Mouse (Mus musculus) bone marrow macrophage, adult 2 months (primary cell): ENCODE measurements around the gene Col26a1. TPM values are rescaled to one million over a fixed set of nuclear protein-coding genes. Genes with fewer than 3 reads are reported as not detected.

ENCODE experiments used
- H3K27ac ChIP-seq: 2 replicates; pipeline ENCODE4 v1.5.1; 2012; ENCODE audit warnings: low read depth, low read length; ENCODE audit not compliant: insufficient read depth
- H3K4me1 ChIP-seq: 2 replicates; pipeline ENCODE4 v1.6.1; 2012; ENCODE audit warnings: low read length; ENCODE audit not compliant: control insufficient read depth, insufficient read depth
- H3K4me3 ChIP-seq: 2 replicates; pipeline ENCODE4 v1.5.1; 2012; ENCODE audit warnings: mild to moderate bottlenecking, low read length, moderate library complexity; ENCODE audit not compliant: insufficient read depth
- CTCF ChIP-seq: IDR thresholded peaks from 2 replicates; pipeline ENCODE4 v1.5.1; 2012; ENCODE audit warnings: low read depth, mild to moderate bottlenecking, low read length, moderate library complexity
- POLR2A ChIP-seq: IDR thresholded peaks from 2 replicates; pipeline ENCODE4 v1.6.1; 2012; ENCODE audit warnings: mild to moderate bottlenecking, low read depth, low read length, borderline replicate concordance
- polyA plus RNA-seq: library from polyadenylated mRNA; stranded (reverse); fragments of >200 nt; gene quantifications from 2 replicates; pipeline ENCODE4 v1.2.4, GENCODE M21; 2012; ENCODE audit not compliant: missing spikeins, insufficient read depth, insufficient read length

The Col26a1 gene
- polyA plus RNA-seq, 1 experiment: not detected

- no peak overlapping the region for H3K27ac ChIP-seq
- no peaks in the 10 kb centered on the region for H3K4me1 ChIP-seq
- H3K4me3 ChIP-seq: no peak overlapping the region
- TF ChIP-seq POLR2A (no peak), CTCF (no peak)
These were observed 164.4 kb downstream of the Col26a1 start for GRCm38 (mm10) chr5:136718656-136719055.

DNA sequence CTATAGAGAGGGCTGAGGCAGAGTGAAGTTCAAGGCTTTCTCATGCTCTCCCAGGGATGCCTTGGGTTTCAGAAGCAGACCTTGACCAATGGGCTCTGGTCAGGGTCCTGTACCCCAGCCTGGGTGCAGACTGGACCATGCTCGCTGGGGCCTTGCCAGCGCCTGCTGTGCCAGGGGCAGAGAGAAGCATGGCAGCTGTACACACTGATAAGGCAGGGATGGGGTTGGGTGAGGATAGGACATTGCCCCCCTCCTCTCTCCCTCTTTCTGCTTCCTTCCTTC lies 165.5 kb downstream of the Col26a1 start:
- Histone ChIP-seq H3K4me1 (no peaks in the 10 kb centered on the region), H3K27ac (no peak overlapping the region), H3K4me3 (no peak overlapping the region)
- TF ChIP-seq CTCF: no peak

DNA sequence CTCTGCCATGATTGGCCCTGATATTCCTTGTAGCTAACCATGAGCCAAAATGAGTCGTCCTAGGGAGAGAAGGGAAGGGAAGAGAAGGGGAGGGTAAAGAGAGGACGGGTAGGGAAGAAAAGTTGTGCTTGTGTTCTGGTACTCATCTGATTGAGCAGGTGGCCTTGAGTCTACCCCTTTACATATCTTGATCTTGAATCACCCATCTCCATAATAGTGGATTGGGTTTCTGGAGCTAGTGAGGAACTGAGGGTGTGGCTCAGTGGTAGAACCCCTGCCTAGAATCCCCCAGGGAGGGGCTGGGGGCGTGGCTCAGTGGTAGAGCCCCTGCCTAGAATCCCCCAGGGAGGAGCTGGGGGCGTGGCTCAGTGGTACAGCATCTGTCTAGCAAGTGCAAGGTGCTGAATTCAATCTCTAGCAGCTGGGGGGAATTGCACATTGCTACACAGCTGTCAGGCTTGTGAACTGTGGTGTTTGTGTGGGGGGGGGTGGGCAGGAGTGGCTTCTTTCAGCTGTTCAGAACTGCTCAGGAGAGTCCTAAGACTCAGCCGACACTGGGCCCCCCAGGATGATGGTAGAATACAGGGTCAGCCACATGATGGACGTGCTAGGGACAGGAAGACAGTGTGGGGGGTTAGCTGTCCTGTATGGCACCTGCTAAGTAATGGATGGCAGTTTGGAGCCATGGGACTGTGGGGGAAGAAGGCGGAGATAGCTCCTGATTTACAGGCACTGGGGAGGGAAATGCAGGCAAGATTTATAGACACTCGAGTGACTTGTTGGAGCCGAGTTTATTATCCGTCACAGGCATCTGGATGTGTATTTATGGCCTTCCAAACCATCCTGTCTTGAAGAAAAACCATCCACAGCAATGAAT lies 166.1 kb downstream of the Col26a1 start:
- TF ChIP-seq CTCF (no peak), POLR2A (no peak)
- Histone ChIP-seq H3K27ac (no peak overlapping the region), H3K4me1 (no peaks in the 10 kb centered on the region), H3K4me3 (no peak overlapping the region)

GRCm38 (mm10) chr5:136714879-136715278 lies 168.1 kb downstream of the Col26a1 start:
- no peak overlapping the region for H3K27ac ChIP-seq
- TF ChIP-seq POLR2A: no peak
- peak; percentile 46; the same call in 1 of the 2 replicates for TF ChIP-seq CTCF
- H3K4me1 ChIP-seq: no peaks in the 10 kb centered on the region
- no peak overlapping the region for H3K4me3 ChIP-seq

DNA sequence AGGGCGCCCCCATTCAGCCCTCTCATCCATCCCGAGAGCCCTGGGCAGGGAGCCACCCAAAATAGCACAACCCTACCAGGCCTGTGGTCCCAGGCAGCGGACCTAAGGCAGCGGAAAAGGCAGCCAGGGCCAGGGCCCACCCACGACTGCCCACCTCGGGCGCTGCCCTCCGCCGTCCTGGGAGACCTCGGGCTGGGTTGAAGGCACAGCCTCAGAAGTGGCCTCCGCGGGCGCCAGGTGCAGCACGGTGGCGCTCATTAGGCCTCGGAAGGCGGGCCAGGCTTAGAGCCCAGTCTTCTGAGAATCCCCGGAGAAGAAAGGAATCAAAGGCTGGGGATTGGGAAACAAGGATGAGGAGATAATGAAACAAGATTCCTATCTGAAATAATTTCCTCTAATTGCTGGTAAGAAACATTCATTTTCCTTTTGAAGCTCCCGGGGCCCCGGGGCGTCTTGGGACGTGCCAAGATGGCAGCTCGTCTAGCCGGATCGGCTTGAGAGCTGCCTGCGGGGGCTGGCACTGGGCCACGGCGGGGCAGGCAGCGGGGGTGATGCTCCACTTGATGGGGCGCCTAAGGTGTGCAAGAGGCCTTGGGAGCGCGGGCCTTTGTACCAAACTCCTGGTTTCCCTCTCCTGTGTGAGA lies 168.7 kb downstream of the Col26a1 start:
- H3K4me3 ChIP-seq: no peak overlapping the region
- no peaks in the 10 kb centered on the region for H3K4me1 ChIP-seq
- TF ChIP-seq POLR2A (no peak), CTCF (no peak)
- H3K27ac ChIP-seq: no peak overlapping the region

DNA sequence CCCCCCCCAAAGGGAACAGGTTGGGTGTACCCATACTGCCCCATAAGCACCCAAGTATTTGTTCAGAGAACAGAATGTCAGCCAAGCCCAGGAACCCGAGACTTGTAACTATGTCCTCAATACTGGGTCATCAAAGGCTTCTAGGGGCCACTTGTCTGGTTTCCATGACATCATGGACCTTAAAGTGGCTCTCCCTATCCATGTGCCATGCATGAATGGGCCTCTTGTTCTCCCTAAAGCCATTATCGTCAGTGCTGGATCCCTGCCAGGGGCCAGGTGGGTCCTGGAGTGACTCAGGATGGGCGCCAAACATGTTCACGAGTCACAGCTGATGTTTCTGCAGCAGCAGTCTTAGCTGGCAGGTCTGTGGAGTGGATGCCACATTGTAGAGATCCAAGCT lies 172.3 kb downstream of the Col26a1 start:
- no peak for TF ChIP-seq POLR2A
- TF ChIP-seq CTCF: no peak
- Histone ChIP-seq H3K4me1 (no peaks in the 10 kb centered on the region), H3K27ac (no peak overlapping the region), H3K4me3 (no peak overlapping the region)

GRCm38 (mm10) chr5:136708116-136708515 lies 174.9 kb downstream of the Col26a1 start:
- no peak overlapping the region for H3K27ac ChIP-seq
- H3K4me3 ChIP-seq: no peak overlapping the region
- TF ChIP-seq CTCF: no peak
- no peak for TF ChIP-seq POLR2A
- H3K4me1 ChIP-seq: no peaks in the 10 kb centered on the region

- H3K4me1 ChIP-seq: peaks cover 4% of the 10 kb centered on the region
- no peak overlapping the region for H3K4me3 ChIP-seq
- no peak overlapping the region for H3K27ac ChIP-seq
- TF ChIP-seq CTCF: peak; percentile 45; the same call in 1 of the 2 replicates
- no peak for TF ChIP-seq POLR2A
These were observed 176.2 kb downstream of the Col26a1 start for GRCm38 (mm10) chr5:136706803-136707202.

DNA sequence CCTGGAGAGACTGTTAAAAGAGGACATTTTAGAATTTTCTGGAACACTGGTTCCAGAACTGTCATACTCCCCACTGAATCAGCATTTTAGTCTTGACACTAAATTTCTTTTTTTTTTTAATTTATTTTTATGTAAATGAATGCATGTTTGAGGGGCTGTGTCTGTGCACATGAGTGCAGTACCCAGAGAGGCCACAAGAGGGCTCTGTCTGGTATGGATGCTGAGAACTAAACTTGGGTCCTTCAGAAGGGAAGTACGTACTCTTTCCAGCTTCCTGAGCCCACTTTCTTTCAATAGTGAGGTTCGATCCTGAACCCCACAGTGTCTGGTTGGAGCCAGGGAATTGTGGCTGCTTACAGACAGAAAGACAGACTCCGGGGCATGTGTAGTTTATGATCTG lies 177.5 kb downstream of the Col26a1 start:
- no peak overlapping the region for H3K27ac ChIP-seq
- H3K4me1 ChIP-seq: peaks cover 4% of the 10 kb centered on the region
- TF ChIP-seq POLR2A: no peak
- TF ChIP-seq CTCF: peak; percentile 49
- H3K4me3 ChIP-seq: no peak overlapping the region

DNA sequence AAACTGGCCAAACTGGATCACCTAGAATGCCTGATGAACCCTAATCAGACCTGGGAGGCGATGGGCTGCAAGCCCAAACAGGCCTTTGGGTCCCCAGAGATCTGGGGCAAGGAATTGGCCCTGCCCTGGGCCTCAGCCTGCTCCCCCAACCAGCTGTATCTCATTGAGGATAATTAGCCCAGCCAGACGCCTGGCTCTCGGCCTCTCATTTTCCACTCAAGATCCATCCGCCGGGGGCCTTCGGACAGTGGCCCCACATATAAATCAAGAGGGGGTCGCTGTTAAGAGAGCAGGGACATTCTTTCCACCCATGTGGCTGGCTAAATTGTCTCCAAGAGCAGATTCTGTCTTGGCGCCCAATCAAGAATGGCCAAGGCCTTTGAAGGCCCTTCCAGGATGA lies 178.9 kb downstream of the Col26a1 start:
- Histone ChIP-seq H3K4me1 (peaks cover 4% of the 10 kb centered on the region), H3K27ac (no peak overlapping the region), H3K4me3 (no peak overlapping the region)
- TF ChIP-seq CTCF: no peak
- no peak for TF ChIP-seq POLR2A

DNA sequence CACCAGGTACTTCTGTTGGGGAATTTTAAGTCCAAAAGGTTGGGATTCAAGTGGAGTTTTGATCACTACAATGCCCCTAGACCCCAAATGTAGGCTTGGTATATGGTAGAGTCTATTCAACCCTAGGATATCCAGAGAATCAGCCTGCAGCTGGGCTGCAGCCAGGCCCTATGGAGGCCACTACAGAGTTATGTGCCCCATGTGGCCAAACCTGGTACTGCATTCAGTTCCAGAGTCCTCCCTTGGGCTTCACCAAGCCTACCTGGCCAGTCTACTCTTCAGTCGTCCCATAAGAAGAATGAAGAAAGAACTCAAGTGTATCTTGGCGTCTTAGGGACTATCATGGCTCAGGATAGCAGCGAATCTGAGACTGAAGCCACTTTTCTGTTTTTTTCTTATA lies 179.3 kb downstream of the Col26a1 start:
- no peak overlapping the region for H3K4me3 ChIP-seq
- H3K4me1 ChIP-seq: peaks cover 4% of the 10 kb centered on the region
- TF ChIP-seq CTCF (peak; percentile 26; the same call in 1 of the 2 replicates), POLR2A (no peak)
- H3K27ac ChIP-seq: no peak overlapping the region
